Mouse (Mus musculus): Measurements from ENCODE around the gene Trem2.

- TF ChIP-seq CTCF (conservative IDR thresholded peaks at IDR 0.05; ENCODE audit: insufficient read depth, insufficient read length, low read depth, low read length): no peak
- no peak for TF ChIP-seq POLR2A (IDR thresholded peaks at IDR 0.05; ENCODE audit: low read depth, low read length)
Measured at GRCm38 (mm10) chr17:48312124-48312523, 34.1 kb upstream of the Trem2 start.

Measured in kidney, adult 2 months (tissue).